Mouse (Mus musculus) kidney, embryonic 14.5 days (tissue): ENCODE data around the gene Srcap. TPM values are rescaled to one million over a fixed set of nuclear protein-coding genes. Genes with fewer than 3 reads are reported as not detected.

Experiments used
- ATAC-seq: fragments of 200-750 bp; cut with Nextera tagmentation; 2 replicates; pipeline ENCODE4 v1.8.0; 2017; ENCODE audit warnings: moderate number of reproducible peaks, mild to moderate bottlenecking, moderate TSS enrichment, moderate library complexity; ENCODE audit not compliant: low FRiP score, low TSS enrichment
- H3K27ac ChIP-seq: fragments of 300-500 bp; sonication (generic); 2 replicates; pipeline ENCODE4 v1.5.1; 2014; ENCODE audit warnings: low read depth, mild to moderate bottlenecking, low read length, moderate library complexity, mixed read lengths
- H3K27me3 ChIP-seq: fragments of 300-500 bp; sonication (generic); 2 replicates; pipeline ENCODE4 v1.6.1; 2014; ENCODE audit warnings: mild to moderate bottlenecking, low read length; ENCODE audit not compliant: control insufficient read depth, insufficient read depth
- H3K36me3 ChIP-seq: fragments of 300-500 bp; sonication (generic); 2 replicates; pipeline ENCODE4 v1.6.1; 2014; ENCODE audit warnings: low read length, mixed read lengths; ENCODE audit not compliant: control insufficient read depth, insufficient read depth
- H3K4me1 ChIP-seq: fragments of 300-500 bp; sonication (generic); 2 replicates; pipeline ENCODE4 v1.6.1; 2014; ENCODE audit warnings: low read length, mixed read lengths; ENCODE audit not compliant: control insufficient read depth, insufficient read depth
- H3K4me2 ChIP-seq: fragments of 300-500 bp; sonication (generic); replicated peaks from 2 replicates; pipeline ENCODE4 v1.6.1; 2014; ENCODE audit warnings: low read depth, mild to moderate bottlenecking, low read length
- H3K4me3 ChIP-seq: fragments of 300-500 bp; sonication (generic); 2 replicates; pipeline ENCODE4 v1.5.1; 2014; ENCODE audit warnings: mild to moderate bottlenecking, low read length
- H3K9ac ChIP-seq: fragments of 300-500 bp; sonication (generic); 2 replicates; pipeline ENCODE4 v1.6.1; 2014; ENCODE audit warnings: low read depth, mild to moderate bottlenecking, low read length, moderate library complexity
- H3K9me3 ChIP-seq: fragments of 300-500 bp; sonication (generic); 2 replicates; pipeline ENCODE4 v1.6.1; 2016; ENCODE audit warnings: low read length; ENCODE audit not compliant: control insufficient read depth
- WGBS: fragments of 180-500 bp; shearing (Covaris S2); extraction: QIAGEN DNeasy Blood & Tissue Kit; methylation state at CpG from one replicate; pipeline ENCODE4 v1.1.7; 2014; 5-methylcytosine and 5-hydroxymethylcytosine counted together
- polyA plus RNA-seq: library from polyadenylated mRNA; unstranded; fragments of >200 nt; fragmentation: Nextera tagmentation; extraction: Ambion mirVana; gene quantifications from 2 replicates; pipeline ENCODE4 v1.2.1, GENCODE M21; 2014

Srcap gene
- polyA plus RNA-seq, 1 experiment from 2014 or later, result 82.3 TPM

DNA sequence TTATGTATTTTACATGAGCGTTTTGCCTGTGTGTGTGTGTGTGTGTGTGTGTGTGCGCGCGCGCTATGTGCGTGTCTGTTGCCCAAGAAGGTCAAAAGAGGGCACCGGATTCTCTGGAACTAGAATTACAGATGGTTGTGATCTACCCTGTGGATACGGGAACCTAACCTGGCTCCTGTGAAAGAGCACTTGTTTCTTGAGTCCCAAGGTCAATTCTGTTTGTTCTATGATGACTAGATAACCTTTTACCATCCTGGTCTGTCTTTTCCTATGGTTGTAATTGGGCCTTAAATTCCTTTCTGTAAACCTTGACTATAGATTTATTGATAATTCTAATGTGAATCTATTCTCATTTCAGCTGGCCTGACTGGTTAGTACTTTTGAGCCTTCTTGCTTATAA is 39.8 kb downstream of the Srcap start:
- no peaks in the 10 kb centered on the region for H3K4me1 ChIP-seq
- no peaks in the 10 kb centered on the region for H3K9me3 ChIP-seq
- no peak overlapping the region for H3K27ac ChIP-seq
- ATAC-seq, result no peak
- no peak overlapping the region for H3K9ac ChIP-seq
- WGBS, result 94% methylated on average over 8 of the region's 8 CpGs
- H3K27me3 ChIP-seq, result no peaks in the 10 kb centered on the region
- H3K4me3 ChIP-seq, result no peak overlapping the region
- H3K4me2 ChIP-seq, result no peak overlapping the region
- H3K36me3 ChIP-seq, result peaks cover 90% of the 10 kb centered on the region

DNA sequence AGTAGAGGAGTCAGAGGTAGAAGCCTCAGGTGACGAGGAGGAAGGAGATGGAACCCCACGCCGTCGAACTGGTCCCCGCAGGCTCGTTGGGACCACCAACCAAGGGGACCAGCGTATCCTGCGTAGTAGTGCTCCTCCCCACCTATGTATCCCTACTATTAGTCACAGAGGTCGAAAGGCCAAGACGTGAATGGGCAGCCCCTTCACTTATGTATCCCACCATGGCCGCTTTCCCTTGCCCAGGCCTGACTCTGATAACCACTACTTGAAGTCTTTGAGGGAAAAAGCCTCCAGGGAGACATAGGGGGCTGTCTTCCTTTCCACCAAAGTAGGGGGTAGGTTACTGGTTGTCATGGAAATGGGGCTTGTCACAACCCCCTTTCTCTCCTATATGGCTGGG is 48.8 kb downstream of the Srcap start:
- WGBS, result 95% methylated on average over 11 of the region's 11 CpGs
- no peaks in the 10 kb centered on the region; the same call in 1 of the 2 replicates for H3K4me1 ChIP-seq
- no peak for ATAC-seq

DNA sequence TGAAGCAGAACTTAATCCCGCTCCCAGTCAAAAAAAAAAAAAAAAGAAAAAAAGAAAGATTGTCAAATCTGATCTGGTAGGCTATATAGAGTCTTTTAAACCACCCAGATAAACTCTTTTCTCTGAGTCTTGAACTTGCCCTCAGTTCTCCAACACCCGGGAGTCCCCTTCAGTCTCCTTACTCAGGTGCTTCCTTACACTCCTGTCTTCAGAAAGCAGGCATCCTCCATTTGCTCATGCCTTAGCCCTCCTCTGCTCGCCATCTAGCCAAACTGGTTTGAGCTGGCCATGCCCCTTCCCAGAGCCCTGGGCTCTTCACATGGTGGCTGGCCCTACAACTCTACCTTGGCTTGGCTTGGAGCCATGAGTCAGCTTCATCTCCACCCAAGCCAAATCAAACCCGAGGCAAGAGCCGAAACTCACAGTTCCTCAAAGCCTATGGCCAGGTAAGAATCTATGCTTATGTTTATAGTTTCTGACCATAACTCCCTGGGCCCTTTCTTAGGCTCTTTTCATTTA is 49.6 kb downstream of the Srcap start, which contains the start of gene Tmem265:
Gene Tmem265 (plus strand): TSS at position 51 of the 519 bp plus-strand sequence.
- H3K9me3 ChIP-seq, result no peaks in the 10 kb centered on the region
- H3K4me1 ChIP-seq, result no peaks in the 10 kb centered on the region; the same call in 1 of the 2 replicates
- no peak; the same call in 1 of the 2 replicates for ATAC-seq
- H3K4me3 ChIP-seq, result no peak within 1 kb of the TSS
- no peak within 1 kb of the TSS for H3K9ac ChIP-seq
- H3K36me3 ChIP-seq, result peaks cover 72% of the 10 kb centered on the region
- WGBS, result 87% methylated on average over 5 of the region's 5 CpGs
- no peak within 1 kb of the TSS for H3K4me2 ChIP-seq
- no peaks in the 10 kb centered on the region for H3K27me3 ChIP-seq
- H3K27ac ChIP-seq, result no peak within 1 kb of the TSS

More for the DNA sequence above, 48.8 kb downstream of the Srcap start:
- Histone ChIP-seq H3K9me3 (no peaks in the 10 kb centered on the region), H3K4me2 (no peak overlapping the region), H3K4me3 (no peak overlapping the region), H3K27me3 (no peaks in the 10 kb centered on the region), H3K36me3 (peaks cover 73% of the 10 kb centered on the region), H3K27ac (no peak overlapping the region), H3K9ac (no peak overlapping the region)

DNA sequence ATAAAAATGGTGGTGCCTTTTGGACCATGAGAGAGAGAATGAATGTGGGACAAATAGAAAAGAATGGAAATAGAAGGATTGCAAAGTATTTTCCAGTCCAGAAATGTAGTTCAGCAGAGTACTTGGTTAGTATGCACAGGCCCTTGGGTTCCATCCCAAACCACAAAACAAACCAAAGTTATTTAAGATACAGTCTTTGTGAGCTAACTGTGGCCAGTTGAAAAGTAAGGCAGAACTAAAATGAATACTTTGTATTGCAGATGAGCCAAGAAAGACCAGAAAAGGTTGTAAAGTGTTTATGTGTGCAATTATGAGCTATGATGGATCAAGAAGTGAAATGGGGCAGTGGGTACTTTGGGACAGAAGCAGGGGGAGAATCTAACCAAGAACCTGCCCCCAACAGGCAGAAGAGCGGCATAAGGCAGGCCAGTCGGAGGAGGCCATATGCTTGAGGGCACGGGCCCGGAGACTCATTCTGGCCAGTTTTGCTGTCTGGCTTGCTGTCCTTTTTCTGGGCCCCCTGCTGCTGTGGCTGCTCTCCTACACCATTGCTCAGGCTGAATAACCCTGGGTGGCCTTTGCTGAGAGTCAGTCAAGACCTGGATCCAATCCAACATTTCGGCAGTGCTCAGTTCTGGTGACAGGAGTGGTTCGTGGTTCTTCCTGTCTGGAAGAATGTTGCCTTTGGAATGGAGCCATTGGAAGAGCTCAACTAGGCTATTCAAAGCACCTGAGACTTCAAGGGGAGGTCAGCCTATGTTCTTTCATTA is 52.8 kb downstream of the Srcap start:
- no peak overlapping the region for H3K9ac ChIP-seq
- peaks cover 64% of the 10 kb centered on the region for H3K36me3 ChIP-seq
- no peaks in the 10 kb centered on the region; the same call in 1 of the 2 replicates for H3K4me1 ChIP-seq
- no peaks in the 10 kb centered on the region for H3K27me3 ChIP-seq
- no peak overlapping the region for H3K4me3 ChIP-seq
- no peak overlapping the region for H3K4me2 ChIP-seq
- 0 out of 2 replicates have a peak, but pooled peaks have one; percentile 61 for ATAC-seq
- 57% methylated on average over 6 of the region's 6 CpGs for WGBS
- no peaks in the 10 kb centered on the region for H3K9me3 ChIP-seq
- H3K27ac ChIP-seq, result no peak overlapping the region

DNA sequence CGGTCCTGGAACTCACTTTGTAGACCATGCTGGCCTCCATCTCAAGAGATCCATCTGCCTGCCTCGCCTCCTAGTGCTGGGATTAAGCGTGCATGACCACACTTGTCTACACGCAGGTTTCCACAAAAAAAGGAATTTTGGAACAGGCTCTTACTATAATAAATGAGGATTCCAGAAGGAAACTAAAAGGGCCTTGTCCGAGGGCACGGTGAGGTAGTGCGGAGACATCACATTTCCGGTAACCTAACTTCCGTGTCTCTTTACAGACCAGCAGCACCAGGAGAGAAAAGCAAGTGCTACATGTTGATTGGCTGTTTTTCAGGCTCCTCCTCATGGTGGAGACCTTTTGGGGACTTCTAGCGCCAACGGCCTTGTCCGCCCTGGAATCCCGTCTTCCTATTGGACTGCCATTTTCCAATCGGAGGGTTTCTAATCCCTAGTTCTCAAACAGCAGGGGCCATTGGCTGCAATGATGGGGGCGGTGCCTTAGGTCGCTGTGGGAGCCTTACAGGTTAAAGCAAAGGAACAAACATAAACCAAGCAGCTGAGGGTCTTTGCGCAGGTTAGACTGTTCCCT is 61.2 kb downstream of the Srcap start, which contains the start of gene Phkg2:
Gene Phkg2 (plus strand): TSS at position 446 of the 577 bp plus-strand sequence.
- under 1% methylated on average over 17 of the region's 17 CpGs for WGBS

DNA sequence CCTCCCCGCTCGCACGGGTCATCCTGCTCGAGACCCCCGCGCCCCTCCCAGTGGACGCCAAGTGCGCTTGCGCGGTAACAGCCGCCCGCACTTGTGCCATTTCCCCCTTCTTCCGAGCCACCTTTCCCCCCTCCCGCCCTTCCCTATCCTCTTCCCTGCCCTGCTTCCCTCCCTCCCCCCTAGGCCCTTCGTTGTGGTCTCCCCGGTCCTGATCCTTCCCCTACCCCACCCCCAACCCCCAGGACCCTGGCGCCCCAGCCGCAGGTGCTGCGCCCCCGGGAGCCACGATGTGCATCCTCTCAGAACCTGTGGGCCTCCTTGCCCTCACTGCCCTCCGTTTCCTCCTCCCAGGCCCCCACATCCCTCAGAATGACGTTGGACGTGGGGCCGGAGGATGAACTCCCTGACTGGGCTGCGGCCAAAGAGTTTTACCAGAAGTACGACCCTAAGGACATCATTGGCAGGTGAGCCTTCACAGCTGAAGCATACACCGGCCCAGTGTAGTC is 61.8 kb downstream of the Srcap start:
- H3K9me3 ChIP-seq, result no peaks in the 10 kb centered on the region
- H3K4me2 ChIP-seq, result peak overlapping the region; percentile 65
- H3K4me1 ChIP-seq, result peaks cover 12% of the 10 kb centered on the region; the same call in 1 of the 2 replicates
- no peak; the same call in 1 of the 2 replicates for ATAC-seq
- H3K36me3 ChIP-seq, result peaks cover 27% of the 10 kb centered on the region
- peak overlapping the region; percentile 85 for H3K4me3 ChIP-seq
- H3K27me3 ChIP-seq, result no peaks in the 10 kb centered on the region
- H3K9ac ChIP-seq, result peak overlapping the region; percentile 68
- peak overlapping the region; percentile 20; the same call in 1 of the 2 replicates for H3K27ac ChIP-seq
- 0% methylated on average over 19 of the region's 28 CpGs for WGBS

More for the DNA sequence above, 61.2 kb downstream of the Srcap start, which contains the start of gene Phkg2:
- ATAC-seq, result peak; percentile 98
- H3K36me3 ChIP-seq, result peaks cover 25% of the 10 kb centered on the region
- H3K4me2 ChIP-seq, result peak within 1 kb of the TSS; percentile 65
- H3K4me3 ChIP-seq, result peak within 1 kb of the TSS; percentile 85
- no peaks in the 10 kb centered on the region for H3K9me3 ChIP-seq
- peak within 1 kb of the TSS; percentile 68 for H3K9ac ChIP-seq
- H3K4me1 ChIP-seq, result peaks cover 12% of the 10 kb centered on the region; the same call in 1 of the 2 replicates
- H3K27me3 ChIP-seq, result no peaks in the 10 kb centered on the region
- peak within 1 kb of the TSS; percentile 78 for H3K27ac ChIP-seq

DNA sequence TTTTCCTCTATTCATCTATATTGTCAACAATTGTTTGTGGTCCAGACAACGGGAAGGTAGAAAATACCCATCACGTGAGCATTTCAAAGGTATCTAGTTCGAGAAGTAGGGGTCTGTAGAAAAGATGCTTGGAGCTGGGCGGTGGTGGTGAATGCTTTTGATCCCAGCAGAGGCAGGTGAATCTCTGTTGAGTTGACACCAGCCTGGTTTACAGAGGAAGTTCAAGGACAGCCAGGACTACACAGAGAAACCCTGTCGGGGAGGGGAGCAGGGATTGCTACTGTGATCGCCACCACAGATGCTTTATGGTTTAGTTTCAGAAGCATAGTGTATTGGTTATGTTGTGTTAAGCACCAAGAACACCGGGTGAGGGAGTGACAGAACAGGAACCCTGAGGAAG is 62.3 kb downstream of the Srcap start:
- peak overlapping the region; percentile 68 for H3K9ac ChIP-seq
- H3K27me3 ChIP-seq, result no peaks in the 10 kb centered on the region
- no peak for ATAC-seq
- no peak overlapping the region; the same call in 1 of the 2 replicates for H3K27ac ChIP-seq
- peaks cover 12% of the 10 kb centered on the region; the same call in 1 of the 2 replicates for H3K4me1 ChIP-seq
- no peaks in the 10 kb centered on the region for H3K9me3 ChIP-seq
- peak overlapping the region; percentile 85 for H3K4me3 ChIP-seq
- WGBS, result 17% methylated on average over 7 of the region's 7 CpGs
- H3K36me3 ChIP-seq, result peaks cover 26% of the 10 kb centered on the region
- peak overlapping the region; percentile 65 for H3K4me2 ChIP-seq

DNA sequence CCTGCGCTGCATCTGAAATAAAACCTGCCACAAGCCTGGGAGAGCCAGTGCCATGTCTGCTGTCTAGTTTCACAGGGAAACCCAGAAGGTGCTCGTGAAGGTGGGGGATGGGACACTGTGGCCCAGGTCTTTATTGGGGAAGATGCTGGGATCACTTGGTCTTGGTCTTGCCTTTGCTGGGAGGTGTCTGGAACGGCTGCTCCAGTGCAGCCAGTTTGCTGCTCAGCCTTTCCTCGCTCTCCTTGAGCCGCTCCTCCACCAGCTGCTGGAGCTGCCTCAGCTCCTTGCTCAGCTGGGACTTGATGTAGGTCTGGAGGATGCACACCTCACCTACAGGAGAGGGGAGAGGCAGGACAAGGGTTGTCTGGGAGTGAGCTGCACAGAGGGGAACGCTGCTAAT is 71.5 kb downstream of the Srcap start:
- Histone ChIP-seq H3K27ac (no peak overlapping the region), H3K4me2 (no peak overlapping the region), H3K36me3 (peaks cover 53% of the 10 kb centered on the region), H3K4me3 (no peak overlapping the region), H3K9me3 (no peaks in the 10 kb centered on the region), H3K9ac (no peak overlapping the region), H3K27me3 (no peaks in the 10 kb centered on the region), H3K4me1 (peaks cover 8% of the 10 kb centered on the region)
- ATAC-seq, result no peak
- WGBS, result 96% methylated on average over 6 of the region's 6 CpGs
